ENCODE assay signal across 8 mouse cellular contexts in the genomic region with DNA sequence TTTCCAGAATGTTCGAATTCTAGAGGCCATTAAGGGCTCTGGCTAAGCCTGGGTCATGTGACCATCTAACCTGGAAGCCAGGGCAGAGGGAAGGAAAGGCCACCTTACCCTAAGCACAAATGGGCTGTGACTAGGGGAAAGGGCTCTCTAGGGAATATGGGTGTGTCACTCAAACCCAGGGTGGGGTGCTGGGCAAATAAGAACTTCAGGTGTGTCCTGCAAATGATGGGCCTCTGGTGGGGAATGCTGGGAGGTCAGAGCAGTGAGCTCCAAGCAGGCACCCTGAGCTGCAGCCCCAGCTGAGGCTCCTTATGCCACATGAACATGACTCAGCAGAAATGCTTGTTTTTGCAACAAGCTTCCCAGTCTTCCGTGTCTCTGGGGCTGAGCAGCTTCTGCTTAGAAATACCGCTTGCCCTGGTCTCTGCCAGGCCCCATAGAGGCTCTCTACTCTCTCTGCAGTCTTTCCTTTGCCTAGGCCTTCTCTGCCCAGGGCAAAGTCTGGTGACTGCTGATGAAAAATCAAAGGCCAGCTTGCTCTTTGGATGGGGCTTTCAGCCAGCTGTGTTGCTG.
DNase-seq lines count a peak whose midpoint lies in the region; ATAC-seq and TF ChIP-seq lines count a peak whose summit lies in the region.

No protein-coding gene starts in this region.

- H3K27ac ChIP-seq in kidney, embryonic 14.5 days (ENCODE audit: low read depth, low read length): no peak overlapping the region

- no peaks in the 10 kb centered on the region for H3K27me3 ChIP-seq in kidney, embryonic 14.5 days (ENCODE audit: control insufficient read depth, insufficient read depth, low read length)

- no peak overlapping the region for H3K9ac ChIP-seq in kidney, embryonic 14.5 days (ENCODE audit: low read depth, low read length)

- no peak overlapping the region for H3K4me2 ChIP-seq in kidney, embryonic 14.5 days (replicated peaks; ENCODE audit: low read depth, low read length)

- H3K4me1 ChIP-seq in kidney, embryonic 14.5 days (ENCODE audit: control insufficient read depth, insufficient read depth, low read length): peaks cover 8% of the 10 kb centered on the region; the same call in 1 of the 2 replicates

- no peaks in the 10 kb centered on the region for H3K36me3 ChIP-seq in kidney, embryonic 14.5 days (ENCODE audit: control insufficient read depth, insufficient read depth, low read length)

- DNase-seq in frontal cortex, postnatal 25 days (ENCODE audit: low spot score in 2 of 2): no peak
- DNase-seq in 3T3-L1 (ENCODE audit: low read depth, low spot score): peak; percentile 63
- DNase-seq in brain, embryonic 14.5 days (ENCODE audit: low read depth): peak; percentile 59
- no peak for DNase-seq in adrenal gland, adult 18-20 months (ENCODE audit: low spot score in 2 of 2)

- no peak for TF ChIP-seq CTCF in brain, embryonic 14.5 days (IDR thresholded peaks at IDR 0.05; ENCODE audit: borderline replicate concordance, extremely low read depth, insufficient read depth, insufficient read length)

- H3K9me3 ChIP-seq in kidney, embryonic 14.5 days (ENCODE audit: control insufficient read depth, low read length): no peaks in the 10 kb centered on the region

- ATAC-seq in frontal cortex, adult (ENCODE audit: low TSS enrichment): peak; percentile 38
- ATAC-seq in kidney, embryonic 14.5 days (ENCODE audit: low FRiP score, low TSS enrichment): peak; percentile 20; the same call in 1 of the 2 replicates
- peak; percentile 72 for ATAC-seq in megakaryocyte progenitor cell, adult 5-6 weeks (replicated peaks; ENCODE audit: poor library complexity)
- no peak for ATAC-seq in CD4-positive, CD25-positive, alpha-beta regulatory T cell, adult 4 months

- H3K4me3 ChIP-seq in kidney, embryonic 14.5 days (ENCODE audit: low read length): no peak overlapping the region

- TF ChIP-seq POLR2A in brain, embryonic 14.5 days (IDR thresholded peaks at IDR 0.05; ENCODE audit: borderline replicate concordance, extremely low read depth, insufficient read depth, insufficient read length, poor library complexity, severe bottlenecking): no peak

- WGBS in kidney, embryonic 14.5 days: 33% methylated on average over 3 of the region's 3 CpGs

Comparison
In these comparisons a context has a peak if more than half of its experiments do, and no peak if none do; other contexts are left out.
1. DNase-seq: peak in 3T3-L1 (single experiment) and brain, embryonic 14.5 days (single experiment); none in frontal cortex, postnatal 25 days (0 of 2) and adrenal gland, adult 18-20 months (0 of 2).